Mouse (Mus musculus) subcutaneous adipose tissue, adult 2 months (tissue): ENCODE data around the gene Brd9. TPM values are rescaled to one million over a fixed set of nuclear protein-coding genes. Genes with fewer than 3 reads are reported as not detected.

Experiments used
- polyA plus RNA-seq: library from polyadenylated mRNA; depleted of rRNA; stranded (reverse); fragments of >200 nt; gene quantifications from 2 replicates; pipeline ENCODE4 v1.2.3, GENCODE M21; 2012; ENCODE audit warnings: low replicate concordance; rRNA removed

Brd9 gene
- 34.3 and 46.1 TPM in 2 replicates for polyA plus RNA-seq

GRCm38 (mm10) chr13:73937321-73938176 lies at the start of gene Brd9, which contains the start of gene Trip13:
Brd9 (plus strand) TSS chr13:73937811.
Trip13 (minus strand) TSS chr13:73937784.

GRCm38 (mm10) chr13:73963551-73963950 lies 25.9 kb downstream of the Brd9 start, which contains the start of gene Zdhhc11:
Zdhhc11 (plus strand) TSS chr13:73963851.

GRCm38 (mm10) chr13:74008948-74009718 lies 71.5 kb downstream of the Brd9 start, which contains the start of gene Tppp:
Tppp (plus strand) TSS chr13:74009407.

Other genes with a start within 250 kb of the Brd9 start
- gene Slc6a19, start 232.9 kb upstream of the Brd9 start, polyA plus RNA-seq = 0.12 and 0.19 TPM in 2 replicates
- gene Slc12a7, start 204.7 kb upstream of the Brd9 start, polyA plus RNA-seq = 59.6 and 68.2 TPM in 2 replicates
- 2.1 and 33.3 TPM in 2 replicates for gene Nkd2, start 90.2 kb upstream of the Brd9 start, polyA plus RNA-seq
- 0.60 and 2.1 TPM in 2 replicates for gene Trip13, start within 50 bp of the Brd9 start, polyA plus RNA-seq
- not detected in 2 replicates for gene Zdhhc11, start 26.0 kb downstream of the Brd9 start, polyA plus RNA-seq
- gene Tppp, start 71.6 kb downstream of the Brd9 start, polyA plus RNA-seq = 24.8 and 50.3 TPM in 2 replicates
- gene Cep72, start 124.5 kb downstream of the Brd9 start, polyA plus RNA-seq = 2.2 and 3.1 TPM in 2 replicates
- gene Slc9a3, start 183.6 kb downstream of the Brd9 start, polyA plus RNA-seq = 0.06 TPM in 1 of 2 replicates, not detected in the other